25 mouse cellular contexts compared by ENCODE assay signal in the genomic region with DNA sequence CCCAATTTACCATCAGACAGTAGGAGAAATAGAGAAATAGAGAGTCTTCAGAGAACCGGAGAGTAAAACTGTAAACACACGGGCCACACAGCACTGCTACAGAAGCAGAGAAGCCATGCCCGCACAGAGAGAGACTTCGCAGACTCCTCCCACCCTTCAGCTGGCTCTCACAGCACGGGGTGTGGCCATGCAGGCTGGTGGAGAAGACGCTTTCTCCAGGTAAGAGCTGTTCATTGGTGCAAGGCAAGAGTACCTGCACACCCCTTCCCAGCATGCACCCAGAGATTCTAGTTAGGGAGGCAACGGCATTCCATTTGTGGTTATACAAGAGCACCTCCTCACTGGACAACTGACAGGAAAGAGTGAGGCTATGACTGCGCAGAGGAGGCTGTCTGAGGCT.
DNase-seq lines count a peak whose midpoint lies in the region; ATAC-seq lines count a peak whose summit lies in the region.
"Had no signal": no experiment of that assay in that cellular context is flagged by ENCODE, and none has a peak within 500 bp of the region (broad histone marks: within the 10 kb centered on the region; RNA-seq: fewer than 3 reads in every experiment).

No protein-coding gene starts in this region.

- peak; percentile 4 for DNase-seq in kidney, adult 11 months
- DNase-seq in kidney, adult 9 months: no peak
- DNase-seq in embryo, embryonic 10.5 days (ENCODE audit: low spot score): no peak
- DNase-seq in cerebellum, adult 18-20 months: no peak
- no peak for DNase-seq in midbrain, embryonic 11.5 days (ENCODE audit: low spot score, missing footprints)
- DNase-seq: cerebellum, adult 8-10 months; gastrocnemius, postnatal 14 days; layer of hippocampus, adult 9-11 months; right cerebral cortex, adult 18-20 months; thymus, adult 2 months had no signal

- no peaks in the 10 kb centered on the region for H3K27me3 ChIP-seq in intestine, embryonic 15.5 days (replicated peaks)
- H3K27me3 ChIP-seq in lung, embryonic 16.5 days (ENCODE audit: control insufficient read depth, insufficient read depth, low read depth, low read length): no peaks in the 10 kb centered on the region
- no peaks in the 10 kb centered on the region for H3K27me3 ChIP-seq in stomach, embryonic 14.5 days (ENCODE audit: control insufficient read depth, insufficient read depth, low read length)
- H3K27me3 ChIP-seq in midbrain, embryonic 11.5 days (ENCODE audit: control insufficient read depth, insufficient read depth, low read length): no peaks in the 10 kb centered on the region
- H3K27me3 ChIP-seq: embryonic facial prominence, embryonic 12.5 days; forebrain, embryonic 13.5 days; heart, embryonic 15.5 days; midbrain, embryonic 13.5 days had no signal

- 57% methylated on average over 8 of the region's 8 CpGs for WGBS in intestine, embryonic 15.5 days
- WGBS in lung, embryonic 16.5 days: 49% methylated on average over 8 of the region's 8 CpGs
- WGBS in stomach, embryonic 14.5 days: 51% methylated on average over 8 of the region's 8 CpGs
- 69% methylated on average over 8 of the region's 8 CpGs for WGBS in midbrain, embryonic 11.5 days

- H3K36me3 ChIP-seq in intestine, embryonic 15.5 days: no peaks in the 10 kb centered on the region
- no peaks in the 10 kb centered on the region for H3K36me3 ChIP-seq in lung, embryonic 16.5 days (ENCODE audit: control insufficient read depth, insufficient read depth, low read length)
- no peaks in the 10 kb centered on the region for H3K36me3 ChIP-seq in stomach, embryonic 14.5 days (ENCODE audit: control insufficient read depth, insufficient read depth, low read length)
- H3K36me3 ChIP-seq in midbrain, embryonic 11.5 days (ENCODE audit: control insufficient read depth, insufficient read depth, low read length): no peaks in the 10 kb centered on the region
- H3K36me3 ChIP-seq: embryonic facial prominence, embryonic 12.5 days; G1E; heart, embryonic 15.5 days; midbrain, embryonic 13.5 days; neural tube, embryonic 13.5 days had no signal

- H3K4me2 ChIP-seq in intestine, embryonic 15.5 days (replicated peaks): no peak overlapping the region
- H3K4me2 ChIP-seq in lung, embryonic 16.5 days (ENCODE audit: low read depth, low read length): peak overlapping the region; percentile 22; the same call in 1 of the 2 replicates
- no peak overlapping the region for H3K4me2 ChIP-seq in stomach, embryonic 14.5 days (replicated peaks; ENCODE audit: low read depth, low read length)
- H3K4me2 ChIP-seq in midbrain, embryonic 11.5 days: no peak overlapping the region
- H3K4me2 ChIP-seq: embryonic facial prominence, embryonic 12.5 days; forebrain, embryonic 13.5 days; heart, embryonic 15.5 days; liver, embryonic 11.5 days; midbrain, embryonic 13.5 days; neural tube, embryonic 13.5 days had no signal

- H3K4me3 ChIP-seq in intestine, embryonic 15.5 days (replicated peaks): no peak overlapping the region
- H3K4me3 ChIP-seq in lung, embryonic 16.5 days (ENCODE audit: low read length): no peak overlapping the region
- no peak overlapping the region for H3K4me3 ChIP-seq in stomach, embryonic 14.5 days (ENCODE audit: low read depth, low read length)
- no peak overlapping the region for H3K4me3 ChIP-seq in midbrain, embryonic 11.5 days (ENCODE audit: low read depth, low read length)
- H3K4me3 ChIP-seq: embryonic facial prominence, embryonic 12.5 days; erythroblast, embryonic 14.5 days; forebrain, embryonic 13.5 days; heart, embryonic 15.5 days; left cerebral cortex, adult 2 months; midbrain, embryonic 13.5 days; neural tube, embryonic 13.5 days had no signal

- H3K9ac ChIP-seq in intestine, embryonic 15.5 days: no peak overlapping the region
- H3K9ac ChIP-seq in lung, embryonic 16.5 days (ENCODE audit: low read length): no peak overlapping the region
- no peak overlapping the region for H3K9ac ChIP-seq in stomach, embryonic 14.5 days (replicated peaks; ENCODE audit: low read depth, low read length)
- H3K9ac ChIP-seq in midbrain, embryonic 11.5 days (ENCODE audit: low read length): no peak overlapping the region
- H3K9ac ChIP-seq: embryonic facial prominence, embryonic 12.5 days; forebrain, embryonic 13.5 days; heart, embryonic 15.5 days; midbrain, embryonic 13.5 days; neural tube, embryonic 13.5 days had no signal

- peak; percentile 72 for ATAC-seq in intestine, embryonic 15.5 days
- peak; percentile 88 for ATAC-seq in lung, embryonic 16.5 days (ENCODE audit: low read depth)
- ATAC-seq in stomach, embryonic 14.5 days (ENCODE audit: insufficient number of reproducible peaks, insufficient read depth, low FRiP score, low read depth): 0 out of 2 replicates have a peak, but pooled peaks have one; percentile 18
- no peak for ATAC-seq in midbrain, embryonic 11.5 days (ENCODE audit: low FRiP score)
- ATAC-seq: CD4-positive, CD25-positive, alpha-beta regulatory T cell, adult 4 months; forebrain, embryonic 13.5 days; hindbrain, postnatal 0 days; midbrain, embryonic 13.5 days had no signal

- no peaks in the 10 kb centered on the region for H3K4me1 ChIP-seq in intestine, embryonic 15.5 days (replicated peaks)
- H3K4me1 ChIP-seq in lung, embryonic 16.5 days (replicated peaks; ENCODE audit: control insufficient read depth, insufficient read depth, low read length): no peaks in the 10 kb centered on the region
- no peaks in the 10 kb centered on the region for H3K4me1 ChIP-seq in stomach, embryonic 14.5 days (ENCODE audit: control insufficient read depth, insufficient read depth, low read length)
- no peaks in the 10 kb centered on the region for H3K4me1 ChIP-seq in midbrain, embryonic 11.5 days (ENCODE audit: control insufficient read depth, insufficient read depth, low read length)
- H3K4me1 ChIP-seq: embryonic facial prominence, embryonic 12.5 days; forebrain, embryonic 13.5 days; midbrain, embryonic 13.5 days; neural tube, embryonic 13.5 days had no signal

- H3K27ac ChIP-seq in intestine, embryonic 15.5 days: no peak overlapping the region
- H3K27ac ChIP-seq in lung, embryonic 16.5 days (ENCODE audit: low read length): no peak overlapping the region
- H3K27ac ChIP-seq in stomach, embryonic 14.5 days (ENCODE audit: low read length): no peak overlapping the region
- H3K27ac ChIP-seq in midbrain, embryonic 11.5 days (ENCODE audit: low read depth, low read length): no peak overlapping the region
- H3K27ac ChIP-seq: embryonic facial prominence, embryonic 12.5 days; forebrain, embryonic 13.5 days; heart, embryonic 15.5 days; hindbrain, postnatal 0 days; left cerebral cortex, adult 2 months; macrophage; midbrain, embryonic 13.5 days; neural tube, embryonic 13.5 days had no signal

- no peaks in the 10 kb centered on the region for H3K9me3 ChIP-seq in intestine, embryonic 15.5 days
- no peaks in the 10 kb centered on the region for H3K9me3 ChIP-seq in lung, embryonic 16.5 days (ENCODE audit: control insufficient read depth, low read length)
- H3K9me3 ChIP-seq in stomach, embryonic 14.5 days (ENCODE audit: control insufficient read depth, low read depth, low read length): no peaks in the 10 kb centered on the region
- H3K9me3 ChIP-seq in midbrain, embryonic 11.5 days (ENCODE audit: control insufficient read depth, low read length): no peaks in the 10 kb centered on the region
- H3K9me3 ChIP-seq: embryonic facial prominence, embryonic 12.5 days; forebrain, embryonic 13.5 days; G1E; heart, embryonic 15.5 days; midbrain, embryonic 13.5 days; neural tube, embryonic 13.5 days had no signal
